Mouse (Mus musculus): Measurements from ENCODE around the gene Pld5. TPM values are rescaled to one million over a fixed set of nuclear protein-coding genes. Genes with fewer than 3 reads are reported as not detected.

The Pld5 gene
- polyA plus RNA-seq, 1 experiment from 2014 or later, result 0.49 TPM

- ATAC-seq (ENCODE audit: insufficient number of reproducible peaks, insufficient read depth, low FRiP score, low TSS enrichment, low read depth), result no peak
- H3K27me3 ChIP-seq, result no peaks in the 10 kb centered on the region
- 76% methylated on average over 6 of the region's 6 CpGs for WGBS
- no peak overlapping the region for H3K9ac ChIP-seq
- no peak overlapping the region for H3K4me3 ChIP-seq
- no peak overlapping the region for H3K4me2 ChIP-seq
- H3K4me1 ChIP-seq, result no peaks in the 10 kb centered on the region
- no peaks in the 10 kb centered on the region for H3K36me3 ChIP-seq
- H3K27ac ChIP-seq, result no peak overlapping the region
- no peaks in the 10 kb centered on the region for H3K9me3 ChIP-seq
Measured at GRCm38 (mm10) chr1:176034699-176035098, 240.4 kb downstream of the Pld5 start.

GRCm38 (mm10) chr1:176033698-176034097, 241.4 kb downstream of the Pld5 start:
- Histone ChIP-seq H3K27me3 (no peaks in the 10 kb centered on the region), H3K4me1 (no peaks in the 10 kb centered on the region), H3K4me3 (no peak overlapping the region), H3K27ac (no peak overlapping the region), H3K36me3 (no peaks in the 10 kb centered on the region), H3K9me3 (no peaks in the 10 kb centered on the region), H3K9ac (no peak overlapping the region), H3K4me2 (no peak overlapping the region)
- WGBS, result 84% methylated on average over 5 of the region's 5 CpGs
- no peak for ATAC-seq (ENCODE audit: insufficient number of reproducible peaks, insufficient read depth, low FRiP score, low TSS enrichment, low read depth)

GRCm38 (mm10) chr1:176029063-176029462, 246.0 kb downstream of the Pld5 start:
- Histone ChIP-seq H3K4me2 (no peak overlapping the region), H3K27ac (no peak overlapping the region), H3K27me3 (no peaks in the 10 kb centered on the region), H3K4me1 (no peaks in the 10 kb centered on the region), H3K9ac (no peak overlapping the region), H3K36me3 (no peaks in the 10 kb centered on the region), H3K4me3 (no peak overlapping the region), H3K9me3 (no peaks in the 10 kb centered on the region)
- no peak for ATAC-seq (ENCODE audit: insufficient number of reproducible peaks, insufficient read depth, low FRiP score, low TSS enrichment, low read depth)
- 81% methylated on average over 1 of the region's 1 CpGs for WGBS

- Histone ChIP-seq H3K4me3 (no peak overlapping the region), H3K27ac (no peak overlapping the region), H3K27me3 (no peaks in the 10 kb centered on the region), H3K9me3 (no peaks in the 10 kb centered on the region), H3K36me3 (no peaks in the 10 kb centered on the region), H3K4me1 (no peaks in the 10 kb centered on the region), H3K9ac (no peak overlapping the region), H3K4me2 (no peak overlapping the region)
- 60% methylated on average over 3 of the region's 3 CpGs for WGBS
- no peak for ATAC-seq (ENCODE audit: insufficient number of reproducible peaks, insufficient read depth, low FRiP score, low TSS enrichment, low read depth)
Measured at GRCm38 (mm10) chr1:176028397-176028796, 246.7 kb downstream of the Pld5 start.

- Histone ChIP-seq H3K27me3 (no peaks in the 10 kb centered on the region), H3K27ac (no peak overlapping the region), H3K4me1 (no peaks in the 10 kb centered on the region), H3K9me3 (no peaks in the 10 kb centered on the region), H3K4me3 (no peak overlapping the region), H3K36me3 (no peaks in the 10 kb centered on the region), H3K9ac (no peak overlapping the region), H3K4me2 (no peak overlapping the region)
- WGBS, result 48% methylated on average over 1 of the region's 1 CpGs
- ATAC-seq (ENCODE audit: insufficient number of reproducible peaks, insufficient read depth, low FRiP score, low TSS enrichment, low read depth), result no peak
Measured at GRCm38 (mm10) chr1:176024501-176024900, 250.6 kb downstream of the Pld5 start.

GRCm38 (mm10) chr1:176018523-176018922, 256.6 kb downstream of the Pld5 start:
- WGBS, result 91% methylated on average over 3 of the region's 3 CpGs

GRCm38 (mm10) chr1:176016076-176016475, 259.0 kb downstream of the Pld5 start:
- Histone ChIP-seq H3K27ac (no peak overlapping the region), H3K27me3 (no peaks in the 10 kb centered on the region), H3K9ac (no peak overlapping the region), H3K4me1 (no peaks in the 10 kb centered on the region), H3K36me3 (no peaks in the 10 kb centered on the region), H3K9me3 (no peaks in the 10 kb centered on the region), H3K4me3 (no peak overlapping the region), H3K4me2 (no peak overlapping the region)
- WGBS, result 66% methylated on average over 3 of the region's 3 CpGs
- ATAC-seq (ENCODE audit: insufficient number of reproducible peaks, insufficient read depth, low FRiP score, low TSS enrichment, low read depth), result no peak

More at GRCm38 (mm10) chr1:176018523-176018922, 256.6 kb downstream of the Pld5 start:
- Histone ChIP-seq H3K4me2 (no peak overlapping the region), H3K9ac (no peak overlapping the region), H3K4me1 (no peaks in the 10 kb centered on the region), H3K27me3 (no peaks in the 10 kb centered on the region), H3K9me3 (no peaks in the 10 kb centered on the region), H3K4me3 (no peak overlapping the region), H3K27ac (no peak overlapping the region), H3K36me3 (no peaks in the 10 kb centered on the region)
- no peak for ATAC-seq (ENCODE audit: insufficient number of reproducible peaks, insufficient read depth, low FRiP score, low TSS enrichment, low read depth)

GRCm38 (mm10) chr1:176013497-176014268, 261.4 kb downstream of the Pld5 start:
- no peak overlapping the region for H3K27ac ChIP-seq
- H3K4me2 ChIP-seq, result no peak overlapping the region
- 28% methylated on average over 3 of the region's 3 CpGs for WGBS
- H3K9me3 ChIP-seq, result no peaks in the 10 kb centered on the region
- no peaks in the 10 kb centered on the region for H3K4me1 ChIP-seq
- no peak for ATAC-seq (ENCODE audit: insufficient number of reproducible peaks, insufficient read depth, low FRiP score, low TSS enrichment, low read depth)
- no peaks in the 10 kb centered on the region for H3K36me3 ChIP-seq
- no peaks in the 10 kb centered on the region for H3K27me3 ChIP-seq
- no peak overlapping the region for H3K4me3 ChIP-seq
- H3K9ac ChIP-seq, result no peak overlapping the region

- ATAC-seq (ENCODE audit: insufficient number of reproducible peaks, insufficient read depth, low FRiP score, low TSS enrichment, low read depth), result no peak
- no peaks in the 10 kb centered on the region for H3K36me3 ChIP-seq
- H3K4me1 ChIP-seq, result no peaks in the 10 kb centered on the region
Measured at GRCm38 (mm10) chr1:176011535-176011934, 263.6 kb downstream of the Pld5 start.

GRCm38 (mm10) chr1:176011072-176011471, 264.0 kb downstream of the Pld5 start:
- ATAC-seq (ENCODE audit: insufficient number of reproducible peaks, insufficient read depth, low FRiP score, low TSS enrichment, low read depth), result no peak
- Histone ChIP-seq H3K27me3 (no peaks in the 10 kb centered on the region), H3K4me3 (no peak overlapping the region), H3K9me3 (no peaks in the 10 kb centered on the region), H3K4me1 (no peaks in the 10 kb centered on the region), H3K4me2 (no peak overlapping the region), H3K9ac (no peak overlapping the region), H3K27ac (no peak overlapping the region), H3K36me3 (no peaks in the 10 kb centered on the region)

More at GRCm38 (mm10) chr1:176011535-176011934, 263.6 kb downstream of the Pld5 start:
- H3K4me2 ChIP-seq, result no peak overlapping the region
- H3K9ac ChIP-seq, result no peak overlapping the region
- H3K4me3 ChIP-seq, result no peak overlapping the region
- H3K27ac ChIP-seq, result no peak overlapping the region
- H3K27me3 ChIP-seq, result no peaks in the 10 kb centered on the region
- no peaks in the 10 kb centered on the region for H3K9me3 ChIP-seq

GRCm38 (mm10) chr1:176008411-176008810, 266.7 kb downstream of the Pld5 start:
- no peak overlapping the region for H3K9ac ChIP-seq

GRCm38 (mm10) chr1:176000599-176000998, 274.5 kb downstream of the Pld5 start:
- H3K4me2 ChIP-seq, result no peak overlapping the region
- ATAC-seq (ENCODE audit: insufficient number of reproducible peaks, insufficient read depth, low FRiP score, low TSS enrichment, low read depth), result no peak
- no peaks in the 10 kb centered on the region for H3K36me3 ChIP-seq
- no peaks in the 10 kb centered on the region for H3K4me1 ChIP-seq
- no peak overlapping the region for H3K4me3 ChIP-seq
- no peak overlapping the region for H3K27ac ChIP-seq
- no peaks in the 10 kb centered on the region for H3K9me3 ChIP-seq
- 77% methylated on average over 5 of the region's 5 CpGs for WGBS
- no peak overlapping the region for H3K9ac ChIP-seq
- no peaks in the 10 kb centered on the region for H3K27me3 ChIP-seq

More at GRCm38 (mm10) chr1:176008411-176008810, 266.7 kb downstream of the Pld5 start:
- Histone ChIP-seq H3K4me3 (no peak overlapping the region), H3K27me3 (no peaks in the 10 kb centered on the region), H3K36me3 (no peaks in the 10 kb centered on the region), H3K4me1 (no peaks in the 10 kb centered on the region), H3K9me3 (no peaks in the 10 kb centered on the region), H3K4me2 (no peak overlapping the region), H3K27ac (no peak overlapping the region)
- ATAC-seq (ENCODE audit: insufficient number of reproducible peaks, insufficient read depth, low FRiP score, low TSS enrichment, low read depth), result no peak
- WGBS, result 71% methylated on average over 2 of the region's 2 CpGs

All from embryonic facial prominence, embryonic 13.5 days (tissue).